Mouse (Mus musculus) cerebellum, adult 8-10 months (tissue): ENCODE results near the gene Def6.

Experiments
- DNase-seq: peaks from one replicate; pipeline ENCODE4 v3.0.0; 2022

Def6 gene

GRCm38 (mm10) chr17:28244214-28244613, 36.6 kb downstream of the Def6 start:
- DNase-seq, result no peak

GRCm38 (mm10) chr17:28244714-28245113, 37.1 kb downstream of the Def6 start:
- no peak for DNase-seq

GRCm38 (mm10) chr17:28246640-28247039, 39.1 kb downstream of the Def6 start:
- DNase-seq, result no peak

GRCm38 (mm10) chr17:28247613-28248012, 40.0 kb downstream of the Def6 start:
- DNase-seq, result no peak

GRCm38 (mm10) chr17:28249062-28249461, 41.5 kb downstream of the Def6 start:
- DNase-seq, result no peak

GRCm38 (mm10) chr17:28251579-28252280, 44.2 kb downstream of the Def6 start:
- DNase-seq, result no peak

- DNase-seq, result no peak
These were observed 44.7 kb downstream of the Def6 start for GRCm38 (mm10) chr17:28252281-28252648.

- no peak for DNase-seq
These were observed 45.6 kb downstream of the Def6 start for GRCm38 (mm10) chr17:28253216-28253615.

GRCm38 (mm10) chr17:28254804-28255203, 47.2 kb downstream of the Def6 start:
- DNase-seq, result no peak

GRCm38 (mm10) chr17:28255651-28256050, 48.1 kb downstream of the Def6 start:
- no peak for DNase-seq

- DNase-seq, result no peak
These were observed 49.2 kb downstream of the Def6 start for GRCm38 (mm10) chr17:28256651-28257328.

- no peak for DNase-seq
These were observed 50.7 kb downstream of the Def6 start for GRCm38 (mm10) chr17:28258325-28258724.

GRCm38 (mm10) chr17:28259890-28260542, 52.4 kb downstream of the Def6 start:
- no peak for DNase-seq

GRCm38 (mm10) chr17:28260543-28260909, 52.9 kb downstream of the Def6 start:
- no peak for DNase-seq

- no peak for DNase-seq
These were observed 54.2 kb downstream of the Def6 start for GRCm38 (mm10) chr17:28261795-28262194.

- no peak for DNase-seq
These were observed 55.8 kb downstream of the Def6 start for GRCm38 (mm10) chr17:28263181-28263894.

- no peak for DNase-seq
These were observed 59.7 kb downstream of the Def6 start for GRCm38 (mm10) chr17:28267251-28267650.

- DNase-seq, result no peak
These were observed 62.6 kb downstream of the Def6 start for GRCm38 (mm10) chr17:28270165-28270564.

- DNase-seq, result no peak
These were observed 64.1 kb downstream of the Def6 start for GRCm38 (mm10) chr17:28271537-28272266.

GRCm38 (mm10) chr17:28272281-28272680, 64.7 kb downstream of the Def6 start:
- DNase-seq, result no peak

GRCm38 (mm10) chr17:28272837-28273236, 65.3 kb downstream of the Def6 start:
- DNase-seq, result no peak

GRCm38 (mm10) chr17:28274739-28275138, 67.2 kb downstream of the Def6 start:
- DNase-seq, result no peak

- no peak for DNase-seq
These were observed 69.6 kb downstream of the Def6 start for GRCm38 (mm10) chr17:28277226-28277625.
